ENCODE assay signal across 8 mouse cellular contexts in the genomic region with DNA sequence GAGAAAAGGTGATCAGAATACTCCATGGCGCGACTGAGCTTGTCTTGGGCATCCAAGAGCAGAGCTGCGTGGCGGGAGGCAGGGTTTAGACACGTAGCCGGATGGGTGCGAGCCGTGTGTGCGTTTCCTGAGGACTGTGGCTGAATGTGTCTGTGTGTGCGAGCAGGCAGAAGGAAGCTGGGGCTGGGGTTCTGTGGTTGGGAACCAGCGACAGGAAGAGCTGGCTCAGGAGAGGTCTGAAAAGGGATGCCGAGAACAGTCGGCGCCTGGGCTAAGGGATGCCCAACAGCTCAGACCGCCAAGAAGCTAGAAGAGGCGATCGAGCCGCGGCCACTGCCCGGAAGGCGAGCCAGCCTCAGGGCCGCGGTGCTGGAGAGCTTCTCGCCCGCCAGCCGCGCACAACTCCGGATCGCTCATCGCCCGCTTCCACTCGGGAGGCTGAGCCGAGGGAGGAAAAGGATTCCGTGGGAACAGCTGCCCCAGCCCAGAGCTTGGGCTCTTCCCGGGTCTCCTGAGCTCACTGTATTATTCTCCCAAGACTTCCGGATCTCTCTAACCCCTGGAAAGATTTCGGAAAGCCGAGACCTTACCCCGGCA.
DNase-seq lines count a peak whose midpoint lies in the region; ATAC-seq lines count a peak whose summit lies in the region.

No protein-coding gene starts in this region.

- no peaks in the 10 kb centered on the region for H3K36me3 ChIP-seq in heart, embryonic 12.5 days
- no peaks in the 10 kb centered on the region for H3K36me3 ChIP-seq in neural tube, embryonic 15.5 days

- no peak overlapping the region for H3K27ac ChIP-seq in heart, embryonic 12.5 days (ENCODE audit: poor library complexity, severe bottlenecking)
- peak overlapping the region; percentile 85 for H3K27ac ChIP-seq in neural tube, embryonic 15.5 days (replicated peaks)

- H3K9me3 ChIP-seq in heart, embryonic 12.5 days (replicated peaks): no peaks in the 10 kb centered on the region
- H3K9me3 ChIP-seq in neural tube, embryonic 15.5 days (replicated peaks): no peaks in the 10 kb centered on the region

- ATAC-seq in heart, embryonic 12.5 days (ENCODE audit: insufficient number of reproducible peaks, low FRiP score): 0 out of 2 replicates have a peak, but pooled peaks have one; percentile 15
- ATAC-seq in CD4-positive, CD25-positive, alpha-beta regulatory T cell, adult 4 months: peak; percentile 56
- peak; percentile 46 for ATAC-seq in common myeloid progenitor, adult 5-6 weeks (replicated peaks; ENCODE audit: low read depth, poor library complexity, severe bottlenecking)
- no peak for ATAC-seq in neural tube, embryonic 15.5 days (ENCODE audit: low FRiP score)

- peaks cover 73% of the 10 kb centered on the region for H3K27me3 ChIP-seq in heart, embryonic 12.5 days (replicated peaks)
- peaks cover 27% of the 10 kb centered on the region for H3K27me3 ChIP-seq in neural tube, embryonic 15.5 days (replicated peaks)

- H3K4me1 ChIP-seq in heart, embryonic 12.5 days (replicated peaks): peaks cover 29% of the 10 kb centered on the region
- H3K4me1 ChIP-seq in neural tube, embryonic 15.5 days: peaks cover 80% of the 10 kb centered on the region

- WGBS in heart, embryonic 12.5 days: under 1% methylated on average over 39 of the region's 39 CpGs
- under 1% methylated on average over 39 of the region's 39 CpGs for WGBS in neural tube, embryonic 15.5 days

- peak overlapping the region; percentile 98 for H3K4me2 ChIP-seq in heart, embryonic 12.5 days
- H3K4me2 ChIP-seq in neural tube, embryonic 15.5 days: peak overlapping the region; percentile 97

- H3K4me3 ChIP-seq in heart, embryonic 12.5 days: peak overlapping the region; percentile 71
- H3K4me3 ChIP-seq in neural tube, embryonic 15.5 days (replicated peaks): peak overlapping the region; percentile 61

- peak overlapping the region; percentile 84 for H3K9ac ChIP-seq in heart, embryonic 12.5 days
- H3K9ac ChIP-seq in neural tube, embryonic 15.5 days (replicated peaks): peak overlapping the region; percentile 72

- DNase-seq in heart, postnatal 25 days (ENCODE audit: low spot score): no peak
- peak; percentile 20 to 29 for DNase-seq in heart, postnatal 36 days
- DNase-seq in liver: peak; percentile 24
- DNase-seq in ovary, postnatal 14 days (ENCODE audit: low spot score): no peak

- intact Hi-C loops in heart, postnatal 25 days (cut with DNase I): loop anchor here (5.0 to 10.0 kb wide), 2 partner anchors 221 to 568 kb away; no protein-coding TSS in a partner anchor
- intact Hi-C loops in heart, postnatal 36 days (cut with DNase I): loop anchor here (5.0 kb wide), 3 partner anchors 216 to 571 kb away; no protein-coding TSS in a partner anchor

Comparison
In these comparisons a context has a peak if more than half of its experiments do, and no peak if none do; other contexts are left out.
1. DNase-seq: peak in heart, postnatal 36 days (2 of 2) and liver (single experiment); none in heart, postnatal 25 days (single experiment) and ovary, postnatal 14 days (single experiment).